Mouse (Mus musculus) midbrain, embryonic 13.5 days (tissue): Measurements from ENCODE around the gene Rgmb. TPM values are rescaled to one million over a fixed set of nuclear protein-coding genes. Genes with fewer than 3 reads are reported as not detected.
A peak's percentile ranks its signal among the peaks of the same experiment; 100 is the strongest.

Experiments
- ATAC-seq: fragments of 200-750 bp; cut with Nextera tagmentation; 2 replicates; pipeline ENCODE4 v1.8.0; 2017; ENCODE audit warnings: mild to moderate bottlenecking, moderate TSS enrichment, moderate library complexity
- H3K27ac ChIP-seq: fragments of 300-500 bp; sonication (generic); 2 replicates; pipeline ENCODE4 v1.5.1; 2015; ENCODE audit warnings: inconsistent platforms, mild to moderate bottlenecking, moderate library complexity
- H3K27me3 ChIP-seq: fragments of 300-500 bp; sonication (generic); 2 replicates; pipeline ENCODE4 v1.6.1; 2015; ENCODE audit warnings: mild to moderate bottlenecking, inconsistent platforms
- H3K36me3 ChIP-seq: fragments of 300-500 bp; sonication (generic); 2 replicates; pipeline ENCODE4 v1.6.1; 2015; ENCODE audit warnings: mild to moderate bottlenecking, inconsistent platforms
- H3K4me1 ChIP-seq: fragments of 300-500 bp; sonication (generic); replicated peaks from 2 replicates; pipeline ENCODE4 v1.6.1; 2015; ENCODE audit warnings: inconsistent platforms
- H3K4me2 ChIP-seq: fragments of 300-500 bp; sonication (generic); replicated peaks from 2 replicates; pipeline ENCODE4 v1.6.1; 2015; ENCODE audit warnings: moderate library complexity, mild to moderate bottlenecking, inconsistent platforms
- H3K4me3 ChIP-seq: fragments of 300-500 bp; sonication (generic); replicated peaks from 2 replicates; pipeline ENCODE4 v1.5.1; 2015; ENCODE audit warnings: mild to moderate bottlenecking, inconsistent platforms
- H3K9ac ChIP-seq: fragments of 300-500 bp; sonication (generic); replicated peaks from 2 replicates; pipeline ENCODE4 v1.6.1; 2015; ENCODE audit warnings: mild to moderate bottlenecking, inconsistent platforms
- H3K9me3 ChIP-seq: fragments of 300-500 bp; sonication (generic); 2 replicates; pipeline ENCODE4 v1.6.1; 2016; ENCODE audit warnings: mild to moderate bottlenecking, inconsistent platforms
- WGBS: fragments of 180-500 bp; shearing (Covaris S2); methylation state at CpG from one replicate; pipeline ENCODE4 v1.1.7; 2015; 5-methylcytosine and 5-hydroxymethylcytosine counted together
- polyA plus RNA-seq: library from polyadenylated mRNA; unstranded; fragments of >200 nt; fragmentation: Nextera tagmentation; extraction: Ambion mirVana; gene quantifications from 2 replicates; pipeline ENCODE4 v1.2.1, GENCODE M21; 2015

The Rgmb gene
- polyA plus RNA-seq, 1 experiment from 2014 or later = 79.8 TPM

- Histone ChIP-seq H3K4me2 (peak overlapping the region; percentile 1; the same call in 1 of the 2 replicates), H3K4me1 (peaks cover 79% of the 10 kb centered on the region), H3K27me3 (no peaks in the 10 kb centered on the region), H3K9me3 (no peaks in the 10 kb centered on the region), H3K4me3 (no peak overlapping the region), H3K36me3 (peaks cover 43% of the 10 kb centered on the region), H3K27ac (no peak overlapping the region), H3K9ac (no peak overlapping the region)
- 85% methylated on average over 10 of the region's 10 CpGs for WGBS
- ATAC-seq = no peak
Observed at GRCm38 (mm10) chr17:15820761-15821160, 10.1 kb downstream of the Rgmb start.

DNA sequence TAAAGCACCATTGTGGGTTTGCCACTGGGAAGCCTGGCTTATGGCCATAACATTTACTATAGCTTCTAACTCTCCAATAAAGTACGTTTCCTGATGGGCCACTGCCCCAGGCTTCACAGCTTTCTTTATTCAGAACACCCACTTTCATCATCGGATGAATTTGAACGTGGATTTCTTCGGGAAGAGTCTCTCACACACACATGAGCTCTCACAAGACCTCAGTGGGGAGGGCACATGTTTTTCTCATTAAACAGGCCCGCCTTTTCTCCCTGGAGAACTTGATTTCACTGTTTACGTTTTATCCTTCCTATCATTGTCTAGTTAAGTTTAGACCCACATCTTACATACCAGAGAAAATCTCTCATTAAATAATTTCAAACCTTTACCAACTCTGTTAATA lies 10.7 kb downstream of the Rgmb start:
- 70% methylated on average over 6 of the region's 6 CpGs for WGBS
- H3K9me3 ChIP-seq = no peaks in the 10 kb centered on the region
- no peak overlapping the region for H3K4me3 ChIP-seq
- peak overlapping the region; percentile 20 for H3K4me2 ChIP-seq
- no peak overlapping the region for H3K27ac ChIP-seq
- no peak for ATAC-seq
- no peaks in the 10 kb centered on the region for H3K27me3 ChIP-seq
- peaks cover 85% of the 10 kb centered on the region for H3K4me1 ChIP-seq
- H3K9ac ChIP-seq = no peak overlapping the region
- H3K36me3 ChIP-seq = peaks cover 49% of the 10 kb centered on the region

- Histone ChIP-seq H3K4me3 (no peak overlapping the region), H3K4me2 (no peak overlapping the region), H3K9me3 (no peaks in the 10 kb centered on the region), H3K9ac (no peak overlapping the region), H3K27ac (no peak overlapping the region), H3K27me3 (no peaks in the 10 kb centered on the region), H3K36me3 (peaks cover 50% of the 10 kb centered on the region), H3K4me1 (peaks cover 86% of the 10 kb centered on the region)
- 79% methylated on average over 8 of the region's 8 CpGs for WGBS
- no peak for ATAC-seq
Observed at GRCm38 (mm10) chr17:15818372-15818771, 12.5 kb downstream of the Rgmb start.

GRCm38 (mm10) chr17:15817634-15818033 lies 13.2 kb downstream of the Rgmb start:
- H3K27ac ChIP-seq = no peak overlapping the region
- no peaks in the 10 kb centered on the region for H3K27me3 ChIP-seq
- no peak overlapping the region for H3K4me2 ChIP-seq
- H3K9me3 ChIP-seq = no peaks in the 10 kb centered on the region
- H3K9ac ChIP-seq = no peak overlapping the region
- peaks cover 84% of the 10 kb centered on the region for H3K4me1 ChIP-seq
- H3K36me3 ChIP-seq = peaks cover 53% of the 10 kb centered on the region
- no peak overlapping the region for H3K4me3 ChIP-seq
- 91% methylated on average over 2 of the region's 2 CpGs for WGBS
- no peak for ATAC-seq

- Histone ChIP-seq H3K9ac (no peak overlapping the region), H3K27ac (no peak overlapping the region), H3K4me3 (no peak overlapping the region), H3K9me3 (no peaks in the 10 kb centered on the region), H3K27me3 (no peaks in the 10 kb centered on the region), H3K4me1 (peaks cover 84% of the 10 kb centered on the region), H3K36me3 (peaks cover 56% of the 10 kb centered on the region), H3K4me2 (no peak overlapping the region)
- no peak for ATAC-seq
- whole genome bisulfite sequencing = 90% methylated on average over 5 of the region's 5 CpGs
Observed at GRCm38 (mm10) chr17:15817096-15817450, 13.8 kb downstream of the Rgmb start.

GRCm38 (mm10) chr17:15816379-15817095 lies 14.3 kb downstream of the Rgmb start:
- WGBS = 86% methylated on average over 10 of the region's 11 CpGs
- ATAC-seq = no peak
- Histone ChIP-seq H3K4me3 (no peak overlapping the region), H3K4me2 (no peak overlapping the region), H3K27me3 (no peaks in the 10 kb centered on the region), H3K36me3 (peaks cover 56% of the 10 kb centered on the region), H3K27ac (no peak overlapping the region), H3K4me1 (peaks cover 85% of the 10 kb centered on the region), H3K9me3 (no peaks in the 10 kb centered on the region), H3K9ac (no peak overlapping the region)

- WGBS = 91% methylated on average over 10 of the region's 10 CpGs
- Histone ChIP-seq H3K4me1 (peaks cover 85% of the 10 kb centered on the region), H3K9me3 (no peaks in the 10 kb centered on the region), H3K27ac (no peak overlapping the region), H3K36me3 (peaks cover 50% of the 10 kb centered on the region), H3K4me3 (no peak overlapping the region), H3K27me3 (no peaks in the 10 kb centered on the region), H3K4me2 (no peak overlapping the region), H3K9ac (no peak overlapping the region)
- no peak for ATAC-seq
Observed at GRCm38 (mm10) chr17:15815312-15816018, 15.4 kb downstream of the Rgmb start.

- Histone ChIP-seq H3K27me3 (no peaks in the 10 kb centered on the region), H3K9ac (no peak overlapping the region), H3K4me2 (no peak overlapping the region), H3K4me3 (no peak overlapping the region), H3K36me3 (peaks cover 36% of the 10 kb centered on the region), H3K4me1 (peaks cover 87% of the 10 kb centered on the region), H3K27ac (no peak overlapping the region), H3K9me3 (no peaks in the 10 kb centered on the region)
- no peak for ATAC-seq
- 87% methylated on average over 3 of the region's 3 CpGs for WGBS
Observed at GRCm38 (mm10) chr17:15813658-15814212, 17.1 kb downstream of the Rgmb start.

DNA sequence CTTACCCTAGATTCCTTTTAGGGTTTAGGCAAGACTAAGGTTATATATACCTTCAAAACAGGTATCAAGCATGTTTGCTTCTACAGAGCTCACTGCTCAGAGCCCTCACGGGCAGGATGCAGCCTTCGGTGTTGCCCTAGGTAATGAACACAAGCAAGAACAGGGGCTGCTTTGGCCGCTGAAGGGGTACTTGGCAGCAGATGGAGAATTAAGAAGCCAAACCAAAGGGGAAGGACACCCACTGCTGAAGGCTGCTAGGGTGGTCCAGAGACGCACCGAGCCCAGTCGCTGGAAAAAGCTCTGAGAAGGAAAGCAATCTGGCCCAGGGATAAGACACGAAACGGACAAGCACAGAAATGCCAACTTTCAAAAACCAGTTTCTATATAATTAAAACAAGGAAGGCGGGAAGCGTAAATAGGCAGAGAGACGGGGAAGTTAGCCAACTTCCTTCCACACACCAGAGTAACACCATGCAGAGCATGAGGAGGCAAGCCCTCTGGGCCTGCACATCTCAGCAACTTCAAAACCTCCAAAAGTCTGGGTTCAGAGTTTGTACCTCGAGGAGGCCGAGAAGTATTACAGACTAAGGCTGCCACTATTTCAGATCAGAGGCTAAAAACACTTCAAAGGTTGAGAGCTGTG lies 18.6 kb downstream of the Rgmb start:
- Histone ChIP-seq H3K4me1 (peaks cover 90% of the 10 kb centered on the region), H3K4me2 (no peak overlapping the region), H3K9ac (no peak overlapping the region), H3K27ac (no peak overlapping the region), H3K4me3 (no peak overlapping the region), H3K27me3 (no peaks in the 10 kb centered on the region), H3K36me3 (peaks cover 30% of the 10 kb centered on the region), H3K9me3 (no peaks in the 10 kb centered on the region)
- WGBS = 84% methylated on average over 13 of the region's 13 CpGs
- no peak for ATAC-seq

DNA sequence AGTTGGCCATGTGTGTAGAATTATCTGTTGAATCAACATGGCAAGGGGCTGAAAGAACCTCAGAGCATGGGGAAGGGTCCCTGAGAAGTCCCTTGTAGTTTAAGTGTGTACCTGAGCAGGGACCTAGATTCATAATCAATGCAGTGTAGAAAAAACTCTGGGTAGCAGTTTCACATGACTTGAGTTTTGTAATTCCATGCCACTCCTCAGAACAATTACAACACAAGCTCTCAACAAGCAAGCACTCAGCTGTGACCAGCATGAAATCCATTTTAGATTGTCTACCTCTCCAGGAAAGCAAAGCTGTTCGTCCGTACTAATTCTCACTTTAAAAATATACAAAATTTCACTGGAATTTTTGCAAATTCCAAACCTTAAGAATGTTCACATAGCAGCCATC lies 20.9 kb downstream of the Rgmb start:
- Histone ChIP-seq H3K27me3 (no peaks in the 10 kb centered on the region), H3K27ac (no peak overlapping the region), H3K9ac (0 out of 2 replicates have a peak overlapping the region, but pooled peaks have one; percentile 29), H3K4me2 (no peak overlapping the region), H3K4me1 (peaks cover 77% of the 10 kb centered on the region), H3K9me3 (no peaks in the 10 kb centered on the region), H3K4me3 (no peak overlapping the region), H3K36me3 (peaks cover 30% of the 10 kb centered on the region)
- WGBS = 44% methylated on average over 2 of the region's 2 CpGs
- ATAC-seq = no peak

DNA sequence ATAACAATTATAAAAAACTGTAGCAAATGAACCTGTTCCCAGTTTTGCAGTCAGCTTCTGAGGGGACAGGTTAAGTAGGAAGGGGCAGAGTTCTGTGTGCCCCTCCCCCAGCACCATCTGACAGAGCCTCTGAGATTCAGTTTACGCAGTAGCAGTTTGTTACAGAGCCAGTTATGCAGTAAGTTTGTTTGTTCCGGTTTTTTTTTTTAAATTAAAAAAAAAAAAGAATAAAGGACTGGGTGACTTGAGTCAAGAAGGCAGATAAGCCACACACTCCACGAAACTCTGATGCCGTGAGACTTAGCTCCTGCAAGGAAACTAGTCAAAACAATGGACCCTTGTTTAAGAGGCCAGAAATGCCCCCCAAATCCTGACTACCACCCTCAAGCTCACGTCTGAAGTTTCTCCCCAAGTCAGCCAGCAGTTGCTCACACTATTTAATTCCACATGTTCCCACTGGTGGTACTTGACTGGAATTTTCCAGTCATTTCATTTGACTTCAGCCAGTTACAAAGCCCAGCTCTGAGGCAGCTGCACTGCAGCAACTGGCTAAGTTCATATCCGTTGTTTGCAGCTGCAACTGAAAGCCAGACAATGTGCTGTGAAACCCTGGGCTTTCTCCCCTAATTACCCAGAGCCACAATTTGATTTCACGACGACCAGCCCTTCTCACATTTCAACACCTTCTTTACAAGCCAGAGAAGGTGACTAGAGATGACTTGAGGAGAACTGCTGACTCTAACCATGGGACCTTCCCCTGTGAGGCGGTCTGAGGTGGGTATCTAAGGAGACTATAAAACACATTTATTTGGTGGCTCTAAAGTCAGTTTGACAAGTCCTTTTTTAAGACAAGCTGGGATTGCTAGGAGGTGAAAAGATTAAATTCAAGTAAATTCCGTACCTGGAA lies 22.1 kb downstream of the Rgmb start:
- Histone ChIP-seq H3K4me2 (peak overlapping the region; percentile 2; the same call in 1 of the 2 replicates), H3K27ac (peak overlapping the region; percentile 41; the same call in 1 of the 2 replicates), H3K9me3 (no peaks in the 10 kb centered on the region), H3K4me3 (no peak overlapping the region), H3K27me3 (no peaks in the 10 kb centered on the region), H3K36me3 (peaks cover 30% of the 10 kb centered on the region), H3K9ac (no peak overlapping the region), H3K4me1 (peaks cover 65% of the 10 kb centered on the region)
- 20% methylated on average over 10 of the region's 10 CpGs for WGBS
- no peak for ATAC-seq
